In the genomic region with DNA sequence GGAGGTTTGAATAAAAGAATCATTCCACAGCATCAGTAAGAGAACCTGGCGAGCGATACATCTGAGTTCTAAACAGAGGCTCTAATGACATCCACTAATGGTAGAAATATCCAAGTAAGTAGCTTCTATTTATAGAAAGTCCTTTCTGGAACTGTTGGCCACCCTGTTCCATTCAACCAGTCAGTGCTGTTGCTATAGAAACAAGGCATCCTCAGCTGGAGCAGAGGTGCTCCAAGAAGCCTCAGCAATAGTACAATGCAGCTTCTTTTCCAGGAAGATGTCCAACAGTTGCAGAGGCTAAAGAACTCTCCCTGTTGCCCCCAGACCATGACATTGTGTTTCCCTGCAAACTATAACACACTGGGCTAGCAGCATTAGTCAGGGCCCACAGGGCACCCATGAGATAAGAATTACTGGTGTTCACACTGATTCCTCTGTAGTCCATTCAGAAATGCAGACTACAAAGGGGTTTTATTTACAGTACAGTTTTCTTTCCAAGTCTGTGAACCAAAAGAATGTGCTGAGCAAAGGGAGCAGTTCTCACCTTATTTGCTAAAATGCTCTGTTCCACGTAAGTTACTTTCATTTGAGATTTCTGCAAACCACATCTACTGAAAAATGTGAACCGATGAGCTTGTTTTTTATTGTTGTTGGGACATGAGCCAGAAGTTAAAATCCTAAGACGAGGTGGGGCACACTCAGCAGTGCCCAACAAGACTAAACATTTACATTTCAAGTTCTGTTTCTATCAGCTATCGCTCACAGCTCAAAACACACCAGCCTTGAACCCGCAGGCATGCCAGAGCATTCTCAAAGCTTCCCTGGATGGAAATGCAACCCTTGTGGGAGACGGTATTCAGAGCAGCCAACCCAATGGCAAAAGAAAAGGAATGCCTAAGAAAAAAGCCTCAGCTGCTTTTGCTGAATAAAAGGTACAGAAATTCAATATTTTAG, we compare ENCODE assay signal across 8 mouse cellular contexts. TPM values are rescaled to one million over a fixed set of nuclear protein-coding genes. Genes with fewer than 3 reads are reported as not detected.
DNase-seq lines count a peak whose midpoint lies in the region; ATAC-seq lines count a peak whose summit lies in the region.

No protein-coding gene starts in this region.

- intact Hi-C loops in heart, postnatal 36 days (cut with DNase I): no loop called here

- no peaks in the 10 kb centered on the region for H3K27me3 ChIP-seq in heart, embryonic 15.5 days
- H3K27me3 ChIP-seq in midbrain, embryonic 14.5 days (ENCODE audit: control insufficient read depth, insufficient read depth, low read length): no peaks in the 10 kb centered on the region
- H3K27me3 ChIP-seq in midbrain, embryonic 11.5 days (ENCODE audit: control insufficient read depth, insufficient read depth, low read length): no peaks in the 10 kb centered on the region
- H3K27me3 ChIP-seq in forebrain, embryonic 15.5 days: no peaks in the 10 kb centered on the region

- H3K4me1 ChIP-seq in heart, embryonic 15.5 days (replicated peaks): peaks cover 27% of the 10 kb centered on the region
- H3K4me1 ChIP-seq in midbrain, embryonic 14.5 days (ENCODE audit: control insufficient read depth, insufficient read depth, low read length): 0 out of 2 replicates have a peak, but pooled peaks cover 3% of the 10 kb centered on the region
- H3K4me1 ChIP-seq in midbrain, embryonic 11.5 days (ENCODE audit: control insufficient read depth, insufficient read depth, low read length): no peaks in the 10 kb centered on the region; the same call in 1 of the 2 replicates
- H3K4me1 ChIP-seq in forebrain, embryonic 15.5 days: peaks cover 14% of the 10 kb centered on the region

- H3K4me3 ChIP-seq in heart, embryonic 15.5 days: no peak overlapping the region
- no peak overlapping the region for H3K4me3 ChIP-seq in midbrain, embryonic 14.5 days (replicated peaks; ENCODE audit: low read depth, low read length)
- no peak overlapping the region for H3K4me3 ChIP-seq in midbrain, embryonic 11.5 days (ENCODE audit: low read depth, low read length)
- no peak overlapping the region for H3K4me3 ChIP-seq in forebrain, embryonic 15.5 days

- DNase-seq in heart, postnatal 36 days: no peak
- DNase-seq in midbrain, embryonic 14.5 days: peak; percentile 53
- DNase-seq in midbrain, embryonic 11.5 days (ENCODE audit: low spot score, missing footprints): no peak
- peak; percentile 13 for DNase-seq in retina, postnatal 1 day
- no peak for DNase-seq in adrenal gland, adult 8-10 months
- no peak for DNase-seq in kidney, adult 11 months

- H3K9ac ChIP-seq in heart, embryonic 15.5 days: no peak overlapping the region
- H3K9ac ChIP-seq in midbrain, embryonic 14.5 days (replicated peaks; ENCODE audit: low read length): no peak overlapping the region
- H3K9ac ChIP-seq in midbrain, embryonic 11.5 days (ENCODE audit: low read length): no peak overlapping the region
- H3K9ac ChIP-seq in forebrain, embryonic 15.5 days (replicated peaks): no peak overlapping the region

- H3K4me2 ChIP-seq in heart, embryonic 15.5 days: no peak overlapping the region
- no peak overlapping the region for H3K4me2 ChIP-seq in midbrain, embryonic 14.5 days (ENCODE audit: low read length)
- H3K4me2 ChIP-seq in midbrain, embryonic 11.5 days: no peak overlapping the region
- H3K4me2 ChIP-seq in forebrain, embryonic 15.5 days (replicated peaks): no peak overlapping the region

- ATAC-seq in heart, embryonic 15.5 days (replicated peaks; ENCODE audit: insufficient number of reproducible peaks, insufficient read depth, low FRiP score, low read depth): no peak
- no peak for ATAC-seq in midbrain, embryonic 14.5 days (ENCODE audit: low FRiP score, low TSS enrichment)
- ATAC-seq in midbrain, embryonic 11.5 days (ENCODE audit: low FRiP score): no peak
- no peak for ATAC-seq in forebrain, embryonic 15.5 days (replicated peaks)

- WGBS in heart, embryonic 15.5 days: 53% methylated on average over 8 of the region's 8 CpGs
- 78% methylated on average over 8 of the region's 8 CpGs for WGBS in midbrain, embryonic 14.5 days
- WGBS in midbrain, embryonic 11.5 days: 83% methylated on average over 8 of the region's 8 CpGs
- WGBS in forebrain, embryonic 15.5 days: 49% methylated on average over 8 of the region's 8 CpGs

- H3K27ac ChIP-seq in heart, embryonic 15.5 days: peak overlapping the region; percentile 51
- peak overlapping the region; percentile 49; the same call in 1 of the 2 replicates for H3K27ac ChIP-seq in midbrain, embryonic 14.5 days (replicated peaks; ENCODE audit: low read depth, low read length)
- no peak overlapping the region for H3K27ac ChIP-seq in midbrain, embryonic 11.5 days (ENCODE audit: low read depth, low read length)
- peak overlapping the region; percentile 66 for H3K27ac ChIP-seq in forebrain, embryonic 15.5 days (replicated peaks)

- no peaks in the 10 kb centered on the region for H3K9me3 ChIP-seq in heart, embryonic 15.5 days (replicated peaks)
- H3K9me3 ChIP-seq in midbrain, embryonic 14.5 days (ENCODE audit: control insufficient read depth, low read length): no peaks in the 10 kb centered on the region
- H3K9me3 ChIP-seq in midbrain, embryonic 11.5 days (ENCODE audit: control insufficient read depth, low read length): no peaks in the 10 kb centered on the region
- H3K9me3 ChIP-seq in forebrain, embryonic 15.5 days: no peaks in the 10 kb centered on the region

- H3K36me3 ChIP-seq in heart, embryonic 15.5 days: no peaks in the 10 kb centered on the region
- H3K36me3 ChIP-seq in midbrain, embryonic 14.5 days (ENCODE audit: control insufficient read depth, insufficient read depth, low read length): peaks cover 14% of the 10 kb centered on the region; the same call in 1 of the 2 replicates
- H3K36me3 ChIP-seq in midbrain, embryonic 11.5 days (ENCODE audit: control insufficient read depth, insufficient read depth, low read length): no peaks in the 10 kb centered on the region
- H3K36me3 ChIP-seq in forebrain, embryonic 15.5 days: 0 out of 2 replicates have a peak, but pooled peaks cover 4% of the 10 kb centered on the region

RNA-seq across cellular contexts. Expression of gene Vps53, which starts 31.1 kb away (rescaled TPM):
- polyA plus RNA-seq in heart, embryonic 15.5 days (2015; fragmentation: Nextera tagmentation; extraction: Ambion mirVana): 26.0 and 31.6 TPM in 2 replicates
- 10 to 100 TPM; 30.0 to 30.1 TPM for total RNA-seq in heart, postnatal 36 days (2021)
- 65.6 and 66.8 TPM in 2 replicates for polyA plus RNA-seq in midbrain, embryonic 14.5 days (2014; fragmentation: Nextera tagmentation; extraction: Ambion mirVana)
- 44.2 and 47.4 TPM in 2 replicates for polyA plus RNA-seq in midbrain, embryonic 11.5 days (2014; fragmentation: Nextera tagmentation; extraction: Ambion mirVana)
- polyA plus RNA-seq in forebrain, embryonic 15.5 days (2015; fragmentation: Nextera tagmentation; extraction: Ambion mirVana): 66.6 and 67.6 TPM in 2 replicates
- 10 to 100 TPM; 53.9 to 64.1 (median 55.8) TPM for total RNA-seq in adrenal gland, adult 8-10 months (2022)

RNA-seq across cellular contexts. Expression of gene Fam57a, which starts 31.1 kb away (rescaled TPM):
- 19.9 and 24.0 TPM in 2 replicates for polyA plus RNA-seq in heart, embryonic 15.5 days (2015; fragmentation: Nextera tagmentation; extraction: Ambion mirVana)
- 1 to 10 TPM; 2.5 to 3.0 TPM for total RNA-seq in heart, postnatal 36 days (2021)
- 25.7 and 27.3 TPM in 2 replicates for polyA plus RNA-seq in midbrain, embryonic 14.5 days (2014; fragmentation: Nextera tagmentation; extraction: Ambion mirVana)
- 30.9 and 32.7 TPM in 2 replicates for polyA plus RNA-seq in midbrain, embryonic 11.5 days (2014; fragmentation: Nextera tagmentation; extraction: Ambion mirVana)
- polyA plus RNA-seq in forebrain, embryonic 15.5 days (2015; fragmentation: Nextera tagmentation; extraction: Ambion mirVana): 20.2 TPM in 2 replicates
- total RNA-seq in adrenal gland, adult 8-10 months (2022): 1 to 10 TPM; 4.4 to 7.7 (median 5.7) TPM

Comparison
In these comparisons a context has a peak if more than half of its experiments do, and no peak if none do; other contexts are left out.
1. DNase-seq: peak in midbrain, embryonic 14.5 days (single experiment) and retina, postnatal 1 day (single experiment); none in heart, postnatal 36 days (0 of 2), midbrain, embryonic 11.5 days (single experiment), adrenal gland, adult 8-10 months (single experiment) and kidney, adult 11 months (single experiment).